Mouse (Mus musculus) liver, embryonic 14.5 days (tissue): ENCODE measurements around the gene 1700012B07Rik. TPM values are rescaled to one million over a fixed set of nuclear protein-coding genes. Genes with fewer than 3 reads are reported as not detected.

Experiments used
- ATAC-seq: fragments of 200-750 bp; cut with Nextera tagmentation; 2 replicates; pipeline ENCODE4 v1.8.0; 2017; ENCODE audit warnings: moderate number of reproducible peaks, mild to moderate bottlenecking, moderate library complexity; ENCODE audit not compliant: insufficient read depth
- DNase-seq, 3 experiments: peaks; one replicate each; pipeline ENCODE4 v3.0.0-alpha.2; 2012 to 2013; ENCODE audit warnings: low read depth in 3 of 3, low spot score in 3 of 3
- H3K27ac ChIP-seq: fragments of 300-500 bp; sonication (generic); 2 replicates; pipeline ENCODE4 v1.5.1; 2014; ENCODE audit warnings: moderate library complexity, mild to moderate bottlenecking, control low read depth, inconsistent platforms
- H3K27me3 ChIP-seq: fragments of 300-500 bp; sonication (generic); 2 replicates; pipeline ENCODE4 v1.6.1; 2014; ENCODE audit warnings: mild to moderate bottlenecking, low read length, moderate library complexity; ENCODE audit not compliant: control insufficient read depth, insufficient read depth
- H3K36me3 ChIP-seq: fragments of 300-500 bp; sonication (generic); replicated peaks from 2 replicates; pipeline ENCODE4 v1.6.1; 2014; ENCODE audit warnings: low read depth; ENCODE audit not compliant: control insufficient read depth, insufficient read depth
- H3K4me1 ChIP-seq, 2 experiments: fragments of 200-500 bp in 1 of 2; fragments of 300-500 bp in 1 of 2; sonication (generic) in 1 of 2; replicated peaks; 2 replicates each; pipeline ENCODE4 v1.6.1; 2012 to 2014; ENCODE audit warnings: antibody characterized with exemption in 1 of 2, inconsistent platforms in 1 of 2, low read length in 1 of 2; ENCODE audit not compliant: control insufficient read depth in 2 of 2, insufficient read depth in 2 of 2
- H3K4me2 ChIP-seq: fragments of 300-500 bp; sonication (generic); 2 replicates; pipeline ENCODE4 v1.6.1; 2014; ENCODE audit warnings: low read depth, mild to moderate bottlenecking, control low read depth, moderate library complexity
- H3K4me3 ChIP-seq, 2 experiments: fragments of 200-500 bp in 1 of 2; fragments of 300-500 bp in 1 of 2; sonication (generic) in 1 of 2; 2 replicates each; pipeline ENCODE4 v1.5.1; 2012 to 2014; ENCODE audit warnings: low read depth in 2 of 2, low read length in 2 of 2, mild to moderate bottlenecking in 2 of 2, control low read depth in 1 of 2, inconsistent platforms in 1 of 2, moderate library complexity in 1 of 2; ENCODE audit not compliant: insufficient read depth in 1 of 2
- H3K9ac ChIP-seq: fragments of 300-500 bp; sonication (generic); replicated peaks from 2 replicates; pipeline ENCODE4 v1.6.1; 2014; ENCODE audit warnings: mild to moderate bottlenecking, control low read depth, moderate library complexity
- H3K9me3 ChIP-seq: fragments of 300-500 bp; sonication (generic); 2 replicates; pipeline ENCODE4 v1.6.1; 2016; ENCODE audit warnings: low read length, mixed read lengths; ENCODE audit not compliant: control insufficient read depth
- CTCF ChIP-seq: IDR thresholded peaks from 2 replicates; pipeline ENCODE4 v1.5.1; 2016; ENCODE audit warnings: antibody characterized with exemption, low read depth, control low read depth
- EP300 ChIP-seq: IDR thresholded peaks from 2 replicates; pipeline ENCODE4 v1.6.1; 2016; ENCODE audit warnings: antibody characterized with exemption, low read depth
- WGBS: fragments of 180-500 bp; shearing (Covaris S2); extraction: QIAGEN DNeasy Blood & Tissue Kit; methylation state at CpG from one replicate; pipeline ENCODE4 v1.1.7; 2014; ENCODE audit not compliant: insufficient replicate concordance; 5-methylcytosine and 5-hydroxymethylcytosine counted together
- polyA plus RNA-seq, 2 experiments: library from polyadenylated mRNA; depleted of rRNA in 1 of 2; stranded (reverse) in 1 of 2; unstranded in 1 of 2; fragments of >200 nt; fragmentation: Nextera tagmentation in 1 of 2; extraction: Ambion mirVana in 1 of 2; gene quantifications; 2 replicates each; pipeline versions ENCODE4 v1.2.1 to v1.2.3; 2012 to 2014

Gene 1700012B07Rik
- polyA plus RNA-seq, 2 experiments, result 0.04 TPM; not detected in 1

DNA sequence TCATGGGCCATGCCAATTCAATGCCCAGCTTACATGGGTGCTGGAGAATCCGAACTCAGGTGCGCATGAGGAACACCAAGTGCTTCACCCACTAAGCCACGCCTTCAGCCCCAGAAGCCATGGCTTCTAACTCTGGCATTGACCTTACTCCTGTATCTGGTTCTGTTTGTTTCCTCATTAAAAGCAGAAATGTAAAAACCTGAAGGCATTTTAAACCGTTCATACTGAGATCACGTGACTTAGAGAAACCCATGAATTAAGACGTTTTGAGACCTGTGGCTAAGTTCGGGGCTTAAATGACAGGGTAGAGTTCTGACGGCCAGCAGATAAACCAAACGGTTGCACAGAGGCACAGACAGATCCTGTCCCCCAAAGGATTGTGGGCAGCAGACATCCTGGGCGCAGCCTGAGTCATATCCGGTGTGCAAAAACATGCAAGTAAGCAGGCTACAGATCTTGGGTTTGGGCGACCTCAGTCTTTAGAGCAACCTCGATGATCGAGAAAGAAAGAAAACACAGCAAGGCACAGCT lies 32.2 kb upstream of the 1700012B07Rik start:
- no peaks in the 10 kb centered on the region for H3K36me3 ChIP-seq
- DNase-seq, result peak; percentile 12 to 31 (median 14)
- peak overlapping the region; percentile 67 for H3K4me2 ChIP-seq
- H3K4me3 ChIP-seq, result peak overlapping the region; percentile 11 to 41
- no peaks in the 10 kb centered on the region for H3K9me3 ChIP-seq
- TF ChIP-seq EP300 (0 out of 2 replicates have a peak, but pooled peaks have one; percentile 19), CTCF (no peak)
- H3K27me3 ChIP-seq, result no peaks in the 10 kb centered on the region
- peak; percentile 74 for ATAC-seq
- H3K4me1 ChIP-seq, result peaks cover 0 to 9% of the 10 kb centered on the region in 2 experiments; a peak in 2 of 4 replicates
- H3K27ac ChIP-seq, result no peak overlapping the region
- WGBS, result 27% methylated on average over 14 of the region's 14 CpGs
- 0 out of 2 replicates have a peak overlapping the region, but pooled peaks have one; percentile 27 for H3K9ac ChIP-seq

DNA sequence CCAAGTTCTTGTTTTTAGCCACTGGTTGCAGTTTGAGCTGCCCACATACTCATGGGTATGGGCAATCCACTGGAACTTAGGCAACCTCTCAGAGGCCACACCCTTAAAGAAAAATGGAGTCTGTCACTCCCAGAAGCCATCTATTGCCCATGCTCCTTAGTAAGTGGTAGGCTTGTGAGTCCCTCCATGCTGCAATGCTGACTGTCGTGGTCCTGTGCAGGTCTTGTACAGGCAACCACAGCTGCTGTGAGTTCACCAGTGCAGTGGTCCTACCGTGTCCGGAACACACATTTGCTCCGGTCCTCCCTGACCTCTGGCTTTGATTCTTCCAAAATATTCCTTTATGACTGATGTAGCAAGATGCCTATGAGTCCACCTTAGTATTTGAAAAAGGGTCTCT lies 31.6 kb upstream of the 1700012B07Rik start:
- Histone ChIP-seq H3K4me2 (no peak overlapping the region), H3K27me3 (no peaks in the 10 kb centered on the region), H3K36me3 (no peaks in the 10 kb centered on the region), H3K4me1 (peaks cover 0 to 9% of the 10 kb centered on the region in 2 experiments; a peak in 2 of 4 replicates), H3K9me3 (no peaks in the 10 kb centered on the region), H3K27ac (no peak overlapping the region), H3K4me3 (no peak overlapping the region), H3K9ac (no peak overlapping the region)
- WGBS, result 79% methylated on average over 4 of the region's 4 CpGs
- TF ChIP-seq CTCF (no peak), EP300 (no peak)
- DNase-seq (no peak), ATAC-seq (no peak)

- H3K27ac ChIP-seq, result no peak overlapping the region
- H3K9ac ChIP-seq, result no peak overlapping the region
- no peak for TF ChIP-seq CTCF
- no peak for TF ChIP-seq EP300
- H3K9me3 ChIP-seq, result no peaks in the 10 kb centered on the region
- H3K4me2 ChIP-seq, result no peak overlapping the region
- no peaks in the 10 kb centered on the region for H3K36me3 ChIP-seq
- H3K27me3 ChIP-seq, result no peaks in the 10 kb centered on the region
- H3K4me1 ChIP-seq, result peaks cover 0 to 9% of the 10 kb centered on the region in 2 experiments; a peak in 2 of 4 replicates
- no peak overlapping the region for H3K4me3 ChIP-seq
- DNase-seq (no peak), ATAC-seq (no peak)
- 43% methylated on average over 10 of the region's 10 CpGs for WGBS
These were observed 29.2 kb upstream of the 1700012B07Rik start for GRCm38 (mm10) chr11:109857086-109857485.

DNA sequence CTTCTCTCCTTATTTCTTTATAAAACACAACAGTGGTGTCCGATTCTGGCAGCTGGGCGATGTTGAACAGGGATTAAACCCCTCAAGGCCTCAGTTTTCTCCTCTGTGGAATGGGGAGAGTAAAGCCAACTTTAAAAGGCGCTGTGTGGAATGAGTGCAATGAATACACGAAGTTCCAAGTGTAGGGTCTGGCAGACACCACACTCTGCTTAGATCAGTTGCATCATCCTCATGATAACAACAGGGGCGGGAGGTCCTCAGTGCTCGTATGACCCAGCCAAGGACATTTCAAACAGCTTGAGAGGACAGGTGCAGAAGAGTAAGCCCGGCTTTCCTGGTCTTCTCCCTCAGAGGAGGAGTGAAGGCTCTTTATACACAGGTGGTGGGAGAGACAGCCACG lies 26.2 kb upstream of the 1700012B07Rik start:
- TF ChIP-seq EP300 (no peak), CTCF (no peak)
- H3K9me3 ChIP-seq, result no peaks in the 10 kb centered on the region
- no peaks in the 10 kb centered on the region for H3K4me1 ChIP-seq
- no peak overlapping the region for H3K4me2 ChIP-seq
- H3K9ac ChIP-seq, result no peak overlapping the region
- DNase-seq (no peak), ATAC-seq (no peak)
- no peak overlapping the region for H3K4me3 ChIP-seq
- no peaks in the 10 kb centered on the region for H3K36me3 ChIP-seq
- H3K27me3 ChIP-seq, result no peaks in the 10 kb centered on the region
- WGBS, result 64% methylated on average over 8 of the region's 8 CpGs
- H3K27ac ChIP-seq, result no peak overlapping the region

DNA sequence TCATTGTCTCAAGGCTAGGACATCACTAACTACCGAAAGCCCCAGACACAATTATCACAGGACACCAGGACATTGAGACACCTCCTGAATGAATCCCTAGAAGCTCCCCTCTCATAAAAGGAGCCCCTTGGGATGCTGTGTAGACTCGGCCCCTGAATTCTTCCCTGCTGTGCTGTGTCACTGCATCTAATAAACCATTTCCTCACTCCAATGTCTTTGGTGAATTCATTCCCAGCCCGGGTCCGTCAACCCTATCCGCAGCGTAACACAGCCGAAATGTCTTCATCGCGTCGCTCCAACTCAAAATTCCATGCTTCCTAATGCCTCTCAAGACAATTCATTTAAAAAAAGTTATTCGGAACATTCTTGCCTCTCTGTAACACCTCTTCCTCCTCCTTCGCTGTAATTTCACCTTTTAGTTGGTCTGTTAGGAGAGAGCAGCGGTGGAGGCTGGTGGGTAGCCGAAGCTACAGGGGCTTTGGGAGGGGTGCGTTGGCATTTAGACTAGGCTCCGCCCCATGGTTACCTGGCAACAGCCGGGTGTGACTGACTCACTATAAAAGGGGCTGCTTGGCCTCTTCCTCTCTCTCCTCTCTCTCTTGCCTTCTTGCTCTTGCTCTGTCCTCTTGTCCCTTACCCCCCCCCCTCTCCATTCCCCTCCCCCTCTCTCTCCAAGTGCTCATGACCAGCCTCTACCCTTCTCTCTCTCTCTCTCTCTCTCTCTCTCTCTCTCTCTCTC lies 25.6 kb upstream of the 1700012B07Rik start:
- H3K27me3 ChIP-seq, result no peaks in the 10 kb centered on the region
- H3K4me2 ChIP-seq, result no peak overlapping the region
- no peaks in the 10 kb centered on the region for H3K9me3 ChIP-seq
- H3K4me3 ChIP-seq, result no peak overlapping the region
- H3K9ac ChIP-seq, result no peak overlapping the region
- H3K4me1 ChIP-seq, result no peaks in the 10 kb centered on the region
- DNase-seq (no peak), ATAC-seq (no peak)
- TF ChIP-seq CTCF (no peak), EP300 (no peak)
- WGBS, result 55% methylated on average over 17 of the region's 17 CpGs
- no peak overlapping the region for H3K27ac ChIP-seq
- H3K36me3 ChIP-seq, result no peaks in the 10 kb centered on the region
